Mouse (Mus musculus) midbrain, postnatal 0 days (tissue): Measurements from ENCODE around the gene Eloa. TPM values are rescaled to one million over a fixed set of nuclear protein-coding genes. Genes with fewer than 3 reads are reported as not detected.

ENCODE experiments used
- ATAC-seq: fragments of 200-750 bp; cut with Nextera tagmentation; 2 replicates; pipeline ENCODE4 v1.8.0; 2017; ENCODE audit warnings: moderate number of reproducible peaks, mild to moderate bottlenecking, moderate TSS enrichment, moderate library complexity; ENCODE audit not compliant: low FRiP score
- DNase-seq: peaks from one replicate; pipeline ENCODE4 v3.0.0-alpha.2; 2015; ENCODE audit warnings: low spot score
- H3K27ac ChIP-seq: fragments of 300-500 bp; sonication (generic); 2 replicates; pipeline ENCODE4 v1.5.1; 2014; ENCODE audit warnings: low read depth, mild to moderate bottlenecking, low read length, mixed read lengths
- H3K27me3 ChIP-seq: fragments of 300-500 bp; sonication (generic); 2 replicates; pipeline ENCODE4 v1.6.1; 2014; ENCODE audit warnings: low read length, control low read depth, mixed read lengths; ENCODE audit not compliant: insufficient read depth
- H3K36me3 ChIP-seq: fragments of 300-500 bp; sonication (generic); 2 replicates; pipeline ENCODE4 v1.6.1; 2014; ENCODE audit warnings: low read length, control low read depth, mixed read lengths; ENCODE audit not compliant: insufficient read depth
- H3K4me1 ChIP-seq: fragments of 300-500 bp; sonication (generic); 2 replicates; pipeline ENCODE4 v1.6.1; 2014; ENCODE audit warnings: mild to moderate bottlenecking, control low read depth, antibody characterized with exemption, low read length, mixed read lengths; ENCODE audit not compliant: insufficient read depth
- H3K4me2 ChIP-seq: fragments of 300-500 bp; sonication (generic); 2 replicates; pipeline ENCODE4 v1.6.1; 2014; ENCODE audit warnings: low read depth, mild to moderate bottlenecking, low read length, mixed read lengths; ENCODE audit not compliant: poor library complexity, severe bottlenecking
- H3K4me3 ChIP-seq: fragments of 300-500 bp; sonication (generic); 2 replicates; pipeline ENCODE4 v1.5.1; 2014; ENCODE audit warnings: low read depth, mild to moderate bottlenecking, low read length, moderate library complexity
- H3K9ac ChIP-seq: fragments of 300-500 bp; sonication (generic); replicated peaks from 2 replicates; pipeline ENCODE4 v1.6.1; 2014; ENCODE audit warnings: mild to moderate bottlenecking, low read length, moderate library complexity, mixed read lengths; ENCODE audit not compliant: poor library complexity, severe bottlenecking
- H3K9me3 ChIP-seq: fragments of 300-500 bp; sonication (generic); 2 replicates; pipeline ENCODE4 v1.6.1; 2016; ENCODE audit warnings: low read length, control low read depth
- CTCF ChIP-seq: IDR thresholded peaks from 2 replicates; pipeline ENCODE4 v1.5.1; 2016; ENCODE audit warnings: antibody characterized with exemption, mild to moderate bottlenecking
- WGBS: fragments of 180-500 bp; shearing (Covaris S2); extraction: QIAGEN DNeasy Blood & Tissue Kit; methylation state at CpG from one replicate; pipeline ENCODE4 v1.1.7; 2014; 5-methylcytosine and 5-hydroxymethylcytosine counted together
- polyA plus RNA-seq: library from polyadenylated mRNA; unstranded; fragments of >200 nt; fragmentation: Nextera tagmentation; extraction: Ambion mirVana; gene quantifications from 2 replicates; pipeline ENCODE4 v1.2.1, GENCODE M21; 2015
- total RNA-seq: library from RNA; depleted of rRNA; stranded (reverse); fragments of >200 nt; gene quantifications from 2 replicates; pipeline ENCODE4 v1.2.3, GENCODE M21; 2014; rRNA removed

Gene Eloa
- total and polyA plus RNA-seq, 2 experiments from 2014 or later: 19.0 to 23.3 TPM

GRCm38 (mm10) chr4:135955886-135956285, 65.7 kb downstream of the Eloa start:
- H3K4me2 ChIP-seq: no peak overlapping the region
- H3K27ac ChIP-seq: no peak overlapping the region
- no peak overlapping the region for H3K4me3 ChIP-seq
- no peak overlapping the region for H3K9ac ChIP-seq
- no peaks in the 10 kb centered on the region for H3K4me1 ChIP-seq
- H3K9me3 ChIP-seq: no peaks in the 10 kb centered on the region
- 83% methylated on average over 9 of the region's 9 CpGs for WGBS
- H3K36me3 ChIP-seq: peaks cover 47% of the 10 kb centered on the region
- ATAC-seq: no peak
- TF ChIP-seq CTCF: no peak
- DNase-seq: no peak
- no peaks in the 10 kb centered on the region for H3K27me3 ChIP-seq

- Histone ChIP-seq H3K36me3 (peaks cover 33% of the 10 kb centered on the region), H3K4me3 (no peak overlapping the region), H3K27me3 (no peaks in the 10 kb centered on the region), H3K27ac (no peak overlapping the region), H3K4me2 (no peak overlapping the region), H3K4me1 (no peaks in the 10 kb centered on the region), H3K9ac (no peak overlapping the region), H3K9me3 (no peaks in the 10 kb centered on the region)
- 2% methylated on average over 2 of the region's 2 CpGs for WGBS
- DNase-seq: peak; percentile 77
- peak; percentile 50; the same call in 1 of the 2 replicates for ATAC-seq
- TF ChIP-seq CTCF: peak; percentile 98
Observed at GRCm38 (mm10) chr4:135954241-135954640, 67.3 kb downstream of the Eloa start.

Other genes starting within 250 kb of the Eloa start
- 66.6 and 92.7 TPM in 2 replicates for gene Srsf10, start 166.0 kb downstream of the Eloa start, total RNA-seq
- 134 and 155 TPM in 2 replicates for gene Srsf10, start 166.0 kb downstream of the Eloa start, polyA plus RNA-seq
- 52.6 and 64.4 TPM in 2 replicates for gene Pnrc2, start 147.9 kb downstream of the Eloa start, total RNA-seq
- 67.6 and 72.6 TPM in 2 replicates for gene Pnrc2, start 147.9 kb downstream of the Eloa start, polyA plus RNA-seq
- 0.19 and 0.55 TPM in 2 replicates for gene Cnr2, start 126.4 kb downstream of the Eloa start, total RNA-seq
- 0.04 and 0.17 TPM in 2 replicates for gene Cnr2, start 126.4 kb downstream of the Eloa start, polyA plus RNA-seq
- gene Fuca1, start 101.0 kb downstream of the Eloa start, total RNA-seq: 37.8 and 38.8 TPM in 2 replicates
- gene Fuca1, start 101.0 kb downstream of the Eloa start, polyA plus RNA-seq: 92.7 and 93.7 TPM in 2 replicates
- gene Hmgcl, start 75.3 kb downstream of the Eloa start, total RNA-seq: 26.9 and 33.0 TPM in 2 replicates
- gene Hmgcl, start 75.3 kb downstream of the Eloa start, polyA plus RNA-seq: 54.1 and 58.9 TPM in 2 replicates
- gene Gale, start 58.0 kb downstream of the Eloa start, total RNA-seq: 33.5 and 47.5 TPM in 2 replicates
- 36.7 and 41.6 TPM in 2 replicates for gene Gale, start 58.0 kb downstream of the Eloa start, polyA plus RNA-seq
- gene Lypla2, start 49.1 kb downstream of the Eloa start, total RNA-seq: 157 and 182 TPM in 2 replicates
- 212 and 227 TPM in 2 replicates for gene Lypla2, start 49.1 kb downstream of the Eloa start, polyA plus RNA-seq
- gene Pithd1, start 34.5 kb downstream of the Eloa start, total RNA-seq: 61.6 and 67.9 TPM in 2 replicates
- 90.5 and 101 TPM in 2 replicates for gene Pithd1, start 34.5 kb downstream of the Eloa start, polyA plus RNA-seq
- gene Rpl11, start 31.7 kb upstream of the Eloa start, total RNA-seq: 601 and 1,077 TPM in 2 replicates
- 273 and 275 TPM in 2 replicates for gene Rpl11, start 31.7 kb upstream of the Eloa start, polyA plus RNA-seq
- 121 and 208 TPM in 2 replicates for gene Id3, start 121.7 kb upstream of the Eloa start, total RNA-seq
- 148 and 156 TPM in 2 replicates for gene Id3, start 121.7 kb upstream of the Eloa start, polyA plus RNA-seq
- 1.1 and 2.0 TPM in 2 replicates for gene E2f2, start 150.6 kb upstream of the Eloa start, total RNA-seq
- gene E2f2, start 150.6 kb upstream of the Eloa start, polyA plus RNA-seq: 0.46 and 0.50 TPM in 2 replicates
- 5.9 and 7.6 TPM in 2 replicates for gene Asap3, start 184.6 kb upstream of the Eloa start, total RNA-seq
- 3.7 and 4.1 TPM in 2 replicates for gene Asap3, start 184.6 kb upstream of the Eloa start, polyA plus RNA-seq
- gene Tcea3, start 226.0 kb upstream of the Eloa start, total RNA-seq: 0.66 and 1.1 TPM in 2 replicates
- 2.7 and 3.1 TPM in 2 replicates for gene Tcea3, start 226.0 kb upstream of the Eloa start, polyA plus RNA-seq